Mouse (Mus musculus) left cerebral cortex, adult 11 months (tissue): ENCODE measurements around the gene Tmem176b.
"Not testable (repeated sequence)": the region's sequence is repeated elsewhere in the genome, so short reads cannot be mapped to it uniquely, and the experiment has no call there.

Source experiments
- DNase-seq: peaks from one replicate; pipeline ENCODE4 v3.0.0; 2022; ENCODE audit warnings: low spot score

Tmem176b gene

GRCm38 (mm10) chr6:48840973-48841625, at the start of gene Tmem176b:
TSS of gene Tmem176b (minus strand) at chr6:48841496.
- DNase-seq = peak; percentile 71

DNA sequence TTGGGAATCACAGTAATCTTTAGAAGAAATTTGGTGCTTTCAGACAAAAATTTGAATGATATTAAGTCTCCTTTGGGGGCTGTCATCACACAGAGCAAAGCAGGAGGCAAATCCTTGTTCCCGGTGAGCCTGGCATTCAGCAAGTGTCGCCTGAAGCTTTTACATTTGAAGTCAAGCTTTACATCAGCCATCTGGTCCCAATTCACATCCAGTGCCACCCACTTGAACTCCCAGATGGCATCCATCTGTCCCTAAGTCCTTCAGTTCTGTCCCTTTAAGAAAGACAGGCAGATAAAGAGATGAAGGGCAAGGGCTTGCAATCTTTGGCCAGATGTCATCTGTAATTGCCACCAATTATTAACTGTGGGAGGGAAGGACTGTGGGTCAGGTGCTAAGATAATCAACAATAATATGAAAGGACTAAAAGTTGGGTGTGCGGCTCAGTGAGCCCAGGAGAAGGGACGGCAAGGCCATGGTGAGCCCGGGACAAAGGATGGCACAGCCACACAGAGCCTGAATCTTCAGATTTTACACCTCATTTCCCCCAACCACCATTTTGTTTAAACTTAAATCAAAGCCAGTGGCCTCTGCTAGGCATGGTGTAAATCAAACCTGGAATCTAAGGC, 35.3 kb upstream of the Tmem176b start:
- no peak for DNase-seq

GRCm38 (mm10) chr6:48875515-48875914, 34.2 kb upstream of the Tmem176b start:
- DNase-seq = no peak

- no peak for DNase-seq
Measured at GRCm38 (mm10) chr6:48874576-48874975, 33.3 kb upstream of the Tmem176b start.

DNA sequence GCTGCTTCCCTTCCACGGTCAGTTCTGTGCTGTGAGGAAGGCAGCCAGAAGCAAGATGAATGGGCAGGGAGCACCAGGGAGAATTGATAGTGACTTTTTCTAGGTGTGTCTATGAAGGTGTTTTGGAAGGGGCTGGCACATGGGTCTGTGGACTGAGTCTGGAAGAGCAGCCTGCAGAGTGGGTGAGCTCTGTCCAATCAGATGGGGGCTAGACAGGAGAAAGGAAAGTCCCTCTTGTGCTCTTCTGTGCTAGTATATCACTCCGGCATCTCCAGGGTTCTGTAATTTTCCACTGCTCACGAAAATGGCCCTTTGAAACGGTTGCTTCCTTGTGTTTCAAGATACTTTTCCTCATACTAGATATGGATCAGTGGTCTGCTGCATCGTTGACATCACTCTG, 31.3 kb upstream of the Tmem176b start, which contains the start of gene Aoc1:
Gene Aoc1 (plus strand): TSS at position 301 of the 400 bp plus-strand sequence.
- no peak for DNase-seq

GRCm38 (mm10) chr6:48869774-48870173, 28.5 kb upstream of the Tmem176b start:
- no peak for DNase-seq

DNA sequence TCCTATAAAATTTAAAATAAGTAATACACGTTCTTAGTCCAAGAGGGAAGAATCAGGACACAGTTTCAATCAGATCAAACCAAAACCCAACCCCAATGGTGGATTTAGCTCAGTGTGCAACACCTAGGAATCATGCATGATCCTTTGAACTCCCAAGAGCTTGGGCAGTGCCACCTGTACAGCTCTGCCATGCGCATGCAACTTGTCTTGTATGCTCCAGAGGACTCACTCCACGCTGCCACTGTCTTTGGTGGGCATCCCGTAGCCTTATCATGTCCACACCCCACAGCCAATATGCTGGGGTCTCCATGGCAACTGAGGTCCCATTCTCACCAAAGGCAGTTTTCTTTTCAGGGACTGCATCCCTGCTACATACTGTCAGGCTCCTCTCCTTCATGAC, 25.9 kb upstream of the Tmem176b start:
- DNase-seq = no peak

GRCm38 (mm10) chr6:48866355-48866950, 25.2 kb upstream of the Tmem176b start:
- not testable (repeated sequence) for DNase-seq

- DNase-seq = no peak
Measured at GRCm38 (mm10) chr6:48865152-48865745, 24.0 kb upstream of the Tmem176b start.

- no peak for DNase-seq
Measured at GRCm38 (mm10) chr6:48864723-48865122, 23.4 kb upstream of the Tmem176b start.

GRCm38 (mm10) chr6:48864181-48864580, 22.9 kb upstream of the Tmem176b start:
- DNase-seq = no peak

DNA sequence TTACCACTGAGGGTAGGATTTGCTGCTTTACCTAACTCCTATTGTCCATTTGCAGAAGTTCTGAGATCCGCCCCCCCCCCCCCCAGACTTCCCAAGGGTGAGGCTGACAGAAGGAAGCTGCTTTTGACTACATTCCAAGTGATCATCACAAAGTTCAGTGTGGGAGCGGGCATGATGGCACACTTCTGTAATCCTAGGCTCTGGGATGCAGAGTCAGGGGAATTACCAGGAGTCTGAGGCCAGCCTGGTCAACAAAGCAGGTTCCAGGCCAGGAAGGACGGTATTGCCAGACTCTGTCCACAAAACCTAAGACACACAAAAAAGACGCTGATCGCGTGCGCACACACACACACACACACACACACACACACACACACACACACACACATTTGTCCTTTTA, 22.2 kb upstream of the Tmem176b start:
- DNase-seq = no peak

DNA sequence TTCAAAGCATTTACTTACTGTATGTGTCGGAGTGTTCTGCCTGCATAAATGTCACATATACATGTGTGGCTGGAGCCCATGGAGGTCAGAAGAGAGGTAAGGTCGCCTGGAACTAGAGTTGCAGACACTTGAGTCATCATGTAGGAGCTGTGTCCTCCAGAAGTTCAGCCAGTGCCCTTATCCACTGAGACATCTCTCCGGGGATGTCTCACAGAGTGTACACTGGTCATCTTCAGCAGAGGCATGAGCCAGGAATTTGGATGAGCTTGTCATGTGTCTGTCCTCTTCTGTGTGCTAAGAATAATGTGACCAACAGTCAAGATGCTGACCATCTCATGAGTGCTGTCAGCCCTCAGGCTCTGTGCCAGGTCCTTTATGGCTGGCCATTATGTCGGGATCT, 21.5 kb upstream of the Tmem176b start:
- DNase-seq = no peak

- no peak for DNase-seq
Measured at GRCm38 (mm10) chr6:48861616-48862280, 20.5 kb upstream of the Tmem176b start.

- no peak for DNase-seq
Measured at GRCm38 (mm10) chr6:48860851-48861250, 19.6 kb upstream of the Tmem176b start.

GRCm38 (mm10) chr6:48860130-48860815, 19.0 kb upstream of the Tmem176b start:
- peak; percentile 30 for DNase-seq

GRCm38 (mm10) chr6:48857613-48858302, 16.5 kb upstream of the Tmem176b start:
- DNase-seq = no peak

- DNase-seq = no peak
Measured at GRCm38 (mm10) chr6:48854155-48854554, 12.9 kb upstream of the Tmem176b start.

DNA sequence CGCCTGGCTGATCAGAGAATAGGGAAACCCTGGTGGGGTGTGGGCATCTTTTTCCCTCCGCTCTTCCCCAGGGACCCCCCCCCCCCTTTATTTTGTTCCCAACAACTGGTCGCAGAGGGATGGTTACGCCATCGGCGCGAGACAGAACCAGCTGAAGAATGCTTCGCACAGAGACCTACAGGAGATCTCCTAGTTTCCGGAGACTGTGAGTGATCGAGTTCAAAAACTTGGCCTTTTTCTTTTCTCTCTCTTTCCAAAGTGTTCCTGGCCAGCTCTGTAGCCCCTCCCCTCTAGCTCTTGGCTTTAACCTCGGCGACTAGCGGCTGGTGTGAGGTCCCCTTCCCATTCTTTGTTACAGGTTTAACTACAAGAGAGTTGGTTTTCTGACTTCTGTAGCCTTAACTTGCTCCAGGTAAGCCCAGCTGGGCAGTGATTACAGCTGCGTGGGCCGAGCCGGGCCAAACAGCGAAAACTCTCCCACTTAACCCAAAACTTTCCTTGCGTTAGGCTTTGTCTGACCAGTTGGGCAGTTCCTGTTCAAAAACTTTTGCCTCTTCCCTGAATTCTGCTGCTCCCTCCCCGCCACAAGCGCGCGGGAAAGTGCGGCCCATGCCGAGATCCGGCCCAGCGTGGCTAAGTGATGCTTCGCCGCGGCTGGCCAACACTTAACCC, 10.7 kb upstream of the Tmem176b start:
- DNase-seq = no peak

- DNase-seq = no peak
Measured at GRCm38 (mm10) chr6:48845086-48845485, 3.8 kb upstream of the Tmem176b start.
